Mouse (Mus musculus) stomach, embryonic 15.5 days (tissue): ENCODE results near the gene Slc30a10. TPM values are rescaled to one million over a fixed set of nuclear protein-coding genes. Genes with fewer than 3 reads are reported as not detected.
A peak's percentile ranks its signal among the peaks of the same experiment; 100 is the strongest.

Experiments used
- ATAC-seq: fragments of 200-750 bp; cut with Nextera tagmentation; 2 replicates; pipeline ENCODE4 v1.8.0; 2017; ENCODE audit warnings: low read depth, moderate number of reproducible peaks, moderate TSS enrichment; ENCODE audit not compliant: insufficient read depth, low FRiP score
- H3K27ac ChIP-seq: fragments of 300-500 bp; sonication (generic); 2 replicates; pipeline ENCODE4 v1.5.1; 2015; ENCODE audit warnings: mild to moderate bottlenecking, inconsistent platforms
- H3K27me3 ChIP-seq: fragments of 300-500 bp; sonication (generic); replicated peaks from 2 replicates; pipeline ENCODE4 v1.6.1; 2015; ENCODE audit warnings: inconsistent platforms
- H3K36me3 ChIP-seq: fragments of 300-500 bp; sonication (generic); 2 replicates; pipeline ENCODE4 v1.6.1; 2015; ENCODE audit warnings: inconsistent platforms
- H3K4me1 ChIP-seq: fragments of 300-500 bp; sonication (generic); 2 replicates; pipeline ENCODE4 v1.6.1; 2015; ENCODE audit warnings: inconsistent platforms
- H3K4me2 ChIP-seq: fragments of 300-500 bp; sonication (generic); 2 replicates; pipeline ENCODE4 v1.6.1; 2015; ENCODE audit warnings: mild to moderate bottlenecking, inconsistent platforms
- H3K4me3 ChIP-seq: fragments of 300-500 bp; sonication (generic); replicated peaks from 2 replicates; pipeline ENCODE4 v1.5.1; 2015; ENCODE audit warnings: inconsistent platforms
- H3K9ac ChIP-seq: fragments of 300-500 bp; sonication (generic); 2 replicates; pipeline ENCODE4 v1.6.1; 2015; ENCODE audit warnings: inconsistent platforms
- H3K9me3 ChIP-seq: fragments of 300-500 bp; sonication (generic); 2 replicates; pipeline ENCODE4 v1.6.1; 2016; ENCODE audit warnings: inconsistent platforms
- WGBS: fragments of 180-500 bp; shearing (Covaris S2); methylation state at CpG from one replicate; pipeline ENCODE4 v1.1.7; 2015; 5-methylcytosine and 5-hydroxymethylcytosine counted together
- polyA plus RNA-seq: library from polyadenylated mRNA; unstranded; fragments of >200 nt; fragmentation: Nextera tagmentation; extraction: Ambion mirVana; gene quantifications from 2 replicates; pipeline ENCODE4 v1.2.1, GENCODE M21; 2015

Gene Slc30a10
- polyA plus RNA-seq, 1 experiment from 2014 or later = 1.6 TPM

- Histone ChIP-seq H3K4me3 (no peak overlapping the region), H3K4me2 (no peak overlapping the region), H3K36me3 (no peaks in the 10 kb centered on the region), H3K27ac (no peak overlapping the region), H3K4me1 (no peaks in the 10 kb centered on the region), H3K9ac (no peak overlapping the region), H3K9me3 (no peaks in the 10 kb centered on the region), H3K27me3 (no peaks in the 10 kb centered on the region)
- 66% methylated on average over 18 of the region's 18 CpGs for WGBS
- ATAC-seq = no peak
Observed at GRCm38 (mm10) chr1:185441703-185442472, 12.8 kb upstream of the Slc30a10 start.

DNA sequence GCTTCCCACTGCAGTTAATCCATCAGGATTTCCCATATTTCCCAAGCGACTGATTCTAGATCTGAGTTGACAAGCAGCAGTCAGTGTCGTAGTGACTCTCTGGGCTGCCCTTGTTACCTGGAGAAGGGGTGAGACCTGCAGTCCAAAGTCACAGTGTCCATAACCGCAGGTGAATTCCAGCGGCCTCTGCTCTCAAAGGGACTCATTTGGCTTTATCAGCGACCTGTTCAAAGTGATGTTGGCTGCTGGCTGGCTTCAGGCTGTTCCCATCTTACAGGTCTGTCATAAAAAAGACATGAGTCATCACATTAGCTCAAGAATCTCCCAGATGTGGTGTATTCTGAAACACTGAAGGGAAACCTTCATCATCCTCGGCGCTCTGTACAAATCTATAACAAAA, 5.7 kb upstream of the Slc30a10 start:
- Histone ChIP-seq H3K36me3 (no peaks in the 10 kb centered on the region), H3K27me3 (peaks cover 5% of the 10 kb centered on the region), H3K9me3 (no peaks in the 10 kb centered on the region), H3K27ac (no peak overlapping the region), H3K4me2 (no peak overlapping the region), H3K4me3 (no peak overlapping the region), H3K9ac (no peak overlapping the region), H3K4me1 (no peaks in the 10 kb centered on the region)
- WGBS = 82% methylated on average over 7 of the region's 7 CpGs
- ATAC-seq = no peak

DNA sequence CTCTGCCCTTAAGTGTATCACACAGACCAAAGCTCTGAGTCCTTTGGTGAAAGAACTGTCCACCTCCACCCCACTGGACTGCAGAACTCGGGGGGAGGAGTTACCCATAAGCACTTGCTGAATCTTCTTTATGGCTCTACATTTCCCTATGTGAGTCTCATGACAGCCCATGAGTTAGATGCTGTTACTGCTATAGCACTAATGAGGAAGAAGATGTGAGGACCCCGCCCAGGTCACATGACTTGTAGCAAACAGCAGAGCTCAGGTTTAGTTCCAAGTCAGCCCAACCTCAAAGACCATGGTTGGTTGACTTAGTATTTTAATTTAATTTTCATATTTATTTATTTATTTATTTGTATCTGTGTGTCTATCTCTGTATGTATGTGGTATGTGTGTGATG, 4.9 kb upstream of the Slc30a10 start:
- H3K4me3 ChIP-seq = no peak overlapping the region
- 63% methylated on average over 2 of the region's 2 CpGs for WGBS

GRCm38 (mm10) chr1:185451077-185451476, 3.6 kb upstream of the Slc30a10 start:
- H3K9me3 ChIP-seq = no peaks in the 10 kb centered on the region
- 86% methylated on average over 8 of the region's 8 CpGs for WGBS
- H3K4me3 ChIP-seq = no peak overlapping the region
- no peak for ATAC-seq
- H3K4me1 ChIP-seq = peaks cover 13% of the 10 kb centered on the region
- peaks cover 26% of the 10 kb centered on the region for H3K27me3 ChIP-seq
- no peaks in the 10 kb centered on the region for H3K36me3 ChIP-seq
- no peak overlapping the region for H3K9ac ChIP-seq
- H3K27ac ChIP-seq = no peak overlapping the region
- H3K4me2 ChIP-seq = no peak overlapping the region

More for the DNA sequence above, 4.9 kb upstream of the Slc30a10 start:
- peaks cover 13% of the 10 kb centered on the region for H3K27me3 ChIP-seq
- H3K27ac ChIP-seq = no peak overlapping the region
- no peak for ATAC-seq
- no peak overlapping the region for H3K9ac ChIP-seq
- H3K4me2 ChIP-seq = no peak overlapping the region
- peaks cover 4% of the 10 kb centered on the region; the same call in 1 of the 2 replicates for H3K4me1 ChIP-seq
- H3K9me3 ChIP-seq = no peaks in the 10 kb centered on the region
- H3K36me3 ChIP-seq = no peaks in the 10 kb centered on the region

- Histone ChIP-seq H3K36me3 (no peaks in the 10 kb centered on the region), H3K4me2 (no peak overlapping the region), H3K9me3 (no peaks in the 10 kb centered on the region), H3K27me3 (peaks cover 26% of the 10 kb centered on the region), H3K4me3 (no peak overlapping the region), H3K27ac (no peak overlapping the region), H3K4me1 (peaks cover 13% of the 10 kb centered on the region), H3K9ac (no peak overlapping the region)
- no peak for ATAC-seq
- WGBS = 86% methylated on average over 3 of the region's 3 CpGs
Observed at GRCm38 (mm10) chr1:185451495-185451894, 3.2 kb upstream of the Slc30a10 start.

- no peak overlapping the region for H3K27ac ChIP-seq
- H3K27me3 ChIP-seq = peaks cover 26% of the 10 kb centered on the region
- no peak overlapping the region for H3K4me2 ChIP-seq
- WGBS = 78% methylated on average over 6 of the region's 6 CpGs
- peaks cover 13% of the 10 kb centered on the region for H3K4me1 ChIP-seq
- H3K36me3 ChIP-seq = no peaks in the 10 kb centered on the region
- H3K4me3 ChIP-seq = no peak overlapping the region
- H3K9ac ChIP-seq = no peak overlapping the region
- ATAC-seq = no peak
- H3K9me3 ChIP-seq = no peaks in the 10 kb centered on the region
Observed at GRCm38 (mm10) chr1:185452461-185452860, 2.2 kb upstream of the Slc30a10 start.

- 57% methylated on average over 4 of the region's 4 CpGs for WGBS
Observed at GRCm38 (mm10) chr1:185454144-185454543, 504 bp upstream of the Slc30a10 start.

DNA sequence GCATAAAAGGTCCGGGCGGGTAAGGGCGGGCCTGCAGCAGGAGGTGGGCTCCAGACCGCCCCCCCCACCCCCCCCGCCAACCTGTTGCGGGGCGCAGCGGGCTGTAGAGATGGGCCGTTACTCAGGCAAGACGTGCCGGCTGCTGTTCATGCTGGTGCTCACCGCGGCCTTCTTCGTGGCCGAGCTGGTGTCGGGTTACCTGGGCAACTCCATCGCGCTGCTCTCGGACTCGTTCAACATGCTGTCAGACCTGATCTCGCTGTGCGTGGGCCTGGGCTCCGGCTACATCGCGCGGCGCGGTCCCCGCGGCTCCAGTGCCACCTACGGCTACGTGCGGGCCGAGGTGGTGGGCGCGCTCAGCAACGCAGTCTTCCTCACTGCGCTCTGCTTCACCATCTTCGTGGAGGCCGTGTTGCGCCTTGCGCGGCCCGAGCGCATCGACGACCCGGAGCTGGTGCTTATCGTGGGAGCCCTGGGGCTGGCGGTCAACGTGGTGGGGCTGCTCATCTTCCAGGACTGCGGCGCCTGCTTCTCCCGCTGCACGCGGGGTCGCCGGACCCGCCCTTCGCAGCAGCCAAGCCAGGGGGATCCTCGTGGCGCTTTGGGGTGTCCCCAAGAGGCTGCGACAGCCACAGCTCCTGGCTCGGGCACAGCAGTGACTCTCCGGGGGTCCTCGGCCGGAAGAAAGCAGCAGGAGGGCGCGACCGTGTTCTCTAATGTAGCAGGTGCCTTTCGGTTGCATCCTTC, 480 bp downstream of the Slc30a10 start:
- no peak overlapping the region for H3K27ac ChIP-seq
- under 1% methylated on average over 71 of the region's 71 CpGs for WGBS
- H3K9me3 ChIP-seq = no peaks in the 10 kb centered on the region
- no peaks in the 10 kb centered on the region for H3K36me3 ChIP-seq
- peak overlapping the region; percentile 94 for H3K4me2 ChIP-seq
- H3K9ac ChIP-seq = peak overlapping the region; percentile 29
- peak; percentile 2 for ATAC-seq
- peaks cover 26% of the 10 kb centered on the region for H3K27me3 ChIP-seq
- H3K4me3 ChIP-seq = peak overlapping the region; percentile 47
- peaks cover 13% of the 10 kb centered on the region for H3K4me1 ChIP-seq

More at GRCm38 (mm10) chr1:185454144-185454543, 504 bp upstream of the Slc30a10 start:
- Histone ChIP-seq H3K9ac (no peak overlapping the region), H3K27ac (no peak overlapping the region), H3K4me3 (peak overlapping the region; percentile 47; the same call in 1 of the 2 replicates), H3K4me2 (peak overlapping the region; percentile 94), H3K27me3 (peaks cover 26% of the 10 kb centered on the region), H3K4me1 (peaks cover 13% of the 10 kb centered on the region), H3K36me3 (no peaks in the 10 kb centered on the region), H3K9me3 (no peaks in the 10 kb centered on the region)
- no peak for ATAC-seq

- H3K27ac ChIP-seq = no peak overlapping the region
- no peak overlapping the region for H3K4me3 ChIP-seq
- 78% methylated on average over 9 of the region's 9 CpGs for WGBS
- no peaks in the 10 kb centered on the region for H3K9me3 ChIP-seq
- H3K4me2 ChIP-seq = no peak overlapping the region
- H3K36me3 ChIP-seq = no peaks in the 10 kb centered on the region
- H3K27me3 ChIP-seq = peaks cover 26% of the 10 kb centered on the region
- no peak overlapping the region for H3K9ac ChIP-seq
- H3K4me1 ChIP-seq = peaks cover 13% of the 10 kb centered on the region
- ATAC-seq = no peak
Observed at GRCm38 (mm10) chr1:185456327-185456726, 1.7 kb downstream of the Slc30a10 start.

DNA sequence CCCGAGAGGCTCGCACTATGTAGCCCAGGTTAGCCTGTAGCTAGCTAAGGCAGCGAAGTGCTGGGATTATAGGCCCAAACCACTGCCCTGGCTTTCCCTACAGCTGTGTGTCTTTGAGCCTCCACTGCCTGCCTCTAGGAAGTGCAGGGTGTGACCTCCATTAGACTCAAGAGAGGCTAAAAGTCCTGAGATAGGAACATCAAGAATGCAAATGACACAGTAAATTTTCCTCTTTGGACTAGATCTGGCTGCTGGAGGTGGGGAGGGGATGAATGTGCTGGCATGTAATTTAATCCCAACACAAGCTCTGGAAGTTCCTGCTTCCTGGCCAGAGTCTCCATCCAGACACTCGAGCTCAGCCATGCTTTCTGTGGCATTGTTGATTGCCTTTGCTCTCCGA, 5.4 kb downstream of the Slc30a10 start:
- Histone ChIP-seq H3K4me2 (no peak overlapping the region), H3K27ac (no peak overlapping the region), H3K27me3 (peaks cover 9% of the 10 kb centered on the region), H3K36me3 (no peaks in the 10 kb centered on the region), H3K4me1 (peaks cover 5% of the 10 kb centered on the region), H3K9ac (no peak overlapping the region), H3K4me3 (no peak overlapping the region), H3K9me3 (no peaks in the 10 kb centered on the region)
- WGBS = 78% methylated on average over 5 of the region's 5 CpGs
- ATAC-seq = no peak; the same call in 1 of the 2 replicates

DNA sequence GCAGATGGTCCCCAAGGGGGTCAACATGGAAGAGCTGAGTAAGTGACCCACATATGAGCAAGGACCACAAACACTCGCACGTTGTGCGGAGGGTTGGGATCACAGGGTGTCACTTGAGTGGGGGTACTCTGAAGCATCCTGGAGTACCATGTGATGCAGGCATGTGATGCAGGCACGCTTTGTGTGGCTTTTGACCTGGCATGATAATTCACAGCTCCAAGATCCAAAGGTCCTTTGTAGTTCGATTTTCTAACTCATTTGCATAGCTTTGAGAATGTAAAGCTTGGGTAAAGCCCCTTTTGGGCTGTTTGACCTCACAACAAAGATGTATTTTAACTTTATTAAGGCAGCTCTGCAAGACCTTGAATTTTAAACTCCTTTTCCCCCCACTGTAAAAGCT, 8.2 kb downstream of the Slc30a10 start:
- no peaks in the 10 kb centered on the region for H3K9me3 ChIP-seq
- no peaks in the 10 kb centered on the region for H3K36me3 ChIP-seq
- ATAC-seq = no peak
- H3K4me2 ChIP-seq = no peak overlapping the region
- H3K4me3 ChIP-seq = no peak overlapping the region
- no peak overlapping the region for H3K27ac ChIP-seq
- H3K27me3 ChIP-seq = no peaks in the 10 kb centered on the region
- WGBS = 75% methylated on average over 5 of the region's 5 CpGs
- no peak overlapping the region for H3K9ac ChIP-seq
- H3K4me1 ChIP-seq = no peaks in the 10 kb centered on the region

DNA sequence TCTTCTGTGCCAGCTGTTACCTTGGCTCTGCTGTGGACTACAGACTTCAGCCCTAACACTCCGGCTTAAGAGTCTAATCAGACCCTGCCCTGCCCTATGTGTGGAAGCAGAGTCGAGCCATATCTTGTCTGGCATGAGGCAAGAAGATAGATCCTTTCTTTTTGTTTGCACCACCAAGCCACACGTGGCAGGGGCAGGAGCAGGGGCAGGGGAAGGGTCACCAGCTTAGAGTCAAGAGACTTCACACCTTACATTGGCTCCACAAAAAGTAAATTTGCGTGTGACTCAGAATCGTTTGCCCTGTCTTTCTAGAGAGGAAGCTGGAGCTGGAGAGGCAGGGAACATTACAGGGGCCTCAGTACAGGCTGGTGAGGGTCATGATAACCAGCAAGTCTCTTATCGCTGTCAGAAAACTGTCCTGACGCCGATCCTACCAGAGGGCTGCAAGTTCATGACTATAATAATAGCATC, 14.9 kb downstream of the Slc30a10 start:
- Histone ChIP-seq H3K4me1 (no peaks in the 10 kb centered on the region), H3K4me2 (no peak overlapping the region), H3K27me3 (no peaks in the 10 kb centered on the region), H3K9me3 (no peaks in the 10 kb centered on the region), H3K27ac (no peak overlapping the region), H3K4me3 (no peak overlapping the region), H3K9ac (no peak overlapping the region), H3K36me3 (no peaks in the 10 kb centered on the region)
- WGBS = 60% methylated on average over 8 of the region's 8 CpGs
- peak; percentile 83 for ATAC-seq
